Mouse (Mus musculus) heart, postnatal 25 days (tissue): ENCODE results near the gene Ghsr. TPM values are rescaled to one million over a fixed set of nuclear protein-coding genes. Genes with fewer than 3 reads are reported as not detected.
"Not testable (repeated sequence)": the region's sequence is repeated elsewhere in the genome, so short reads cannot be mapped to it uniquely, and the experiment has no call there.

Source experiments
- DNase-seq: peaks from one replicate; pipeline ENCODE4 v3.0.0; 2022; ENCODE audit warnings: low spot score
- intact Hi-C: fragments of 180-260 bp; cut with DNase I; formaldehyde crosslinking; loops from one replicate; pipeline ENCODE4 v1.15.1; 2025
- total RNA-seq, 2 experiments: library from RNA; stranded (reverse); gene quantifications; 2 replicates each; pipeline ENCODE4 v1.2.3; 2021

Ghsr gene
- total RNA-seq, 2 experiments from 2014 or later: not detected

DNA sequence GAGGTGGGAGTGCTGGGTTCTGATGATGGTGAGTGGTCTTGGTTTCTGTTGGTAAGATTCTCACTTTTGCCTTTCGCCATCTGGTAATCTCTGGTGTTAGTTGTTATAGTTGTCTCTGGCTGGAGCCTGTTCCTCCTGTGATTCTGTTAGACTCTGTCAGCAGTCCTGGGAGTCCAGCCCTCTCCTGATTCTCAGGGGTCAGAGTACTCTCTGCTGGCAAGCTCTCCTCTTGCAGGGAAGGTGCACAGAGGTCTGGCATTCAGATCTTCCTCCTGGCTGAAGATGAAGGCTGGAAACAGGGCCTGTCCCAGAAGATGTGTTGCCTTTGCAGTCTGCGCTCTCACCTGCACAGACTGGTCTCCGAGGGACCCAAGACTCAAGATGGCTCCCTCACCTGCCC, 29.8 kb downstream of the Ghsr start:
- DNase-seq, intact Hi-C loops: not testable (repeated sequence)

DNA sequence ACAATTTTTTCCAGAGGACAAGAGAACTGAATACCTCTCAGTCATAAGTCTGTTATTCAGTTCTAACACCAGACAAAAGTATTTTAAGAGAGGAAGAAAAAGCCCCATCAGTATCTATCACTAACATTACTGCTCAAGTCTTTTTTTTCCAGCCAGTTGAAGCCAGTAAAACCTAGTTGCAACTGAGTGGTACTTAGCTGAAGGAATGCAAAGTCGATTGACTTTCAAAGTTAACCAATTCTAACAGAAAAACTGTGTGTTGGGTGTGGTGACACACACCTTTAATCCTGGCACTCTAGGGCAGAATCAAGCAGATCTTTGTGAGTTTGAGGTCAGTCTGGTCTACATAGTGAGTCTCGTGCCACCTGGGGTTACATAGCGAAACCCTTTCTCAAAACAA, 35.3 kb downstream of the Ghsr start:
- DNase-seq: no peak
- intact Hi-C loops: no loop called here

DNA sequence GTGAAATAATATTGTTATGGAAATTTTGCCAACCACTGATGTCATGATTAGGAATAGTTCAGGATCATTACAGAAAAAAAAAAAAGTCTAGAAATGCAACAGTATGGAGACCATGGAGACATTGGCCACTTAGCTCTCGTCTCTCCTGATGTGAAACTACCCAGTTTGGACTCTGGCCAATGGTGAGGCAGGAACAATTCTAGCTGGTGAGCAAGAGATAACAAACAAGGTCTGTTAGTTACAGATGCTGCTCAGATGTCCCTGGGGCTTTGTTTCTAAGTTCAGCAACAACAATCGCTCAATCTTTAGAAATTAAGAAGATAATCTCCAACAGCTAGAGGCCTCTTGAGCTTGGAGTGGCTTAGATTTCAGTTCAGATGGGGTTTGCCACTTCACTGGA, 37.4 kb downstream of the Ghsr start:
- intact Hi-C loops: no loop called here
- no peak for DNase-seq

DNA sequence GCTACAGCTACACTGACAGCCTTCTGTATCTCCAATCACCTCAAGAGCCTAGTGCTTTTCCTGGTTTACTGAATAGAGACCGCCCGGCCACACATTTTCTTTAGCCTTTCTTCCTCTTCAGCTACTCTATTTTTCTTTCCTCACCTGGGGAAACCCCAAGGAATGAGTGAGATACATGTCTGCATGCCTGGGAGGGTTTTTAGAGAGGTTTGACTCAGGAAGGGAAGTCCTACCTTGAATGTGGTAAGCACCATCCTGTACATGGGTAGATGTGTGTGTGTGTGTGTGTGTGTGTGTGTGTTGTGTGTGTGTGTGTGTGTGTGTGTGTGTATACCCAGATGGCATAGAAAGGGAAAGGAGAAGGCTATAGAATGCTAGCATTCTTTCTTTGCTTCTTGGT, 40.1 kb downstream of the Ghsr start:
- intact Hi-C loops: no loop called here
- no peak for DNase-seq

DNA sequence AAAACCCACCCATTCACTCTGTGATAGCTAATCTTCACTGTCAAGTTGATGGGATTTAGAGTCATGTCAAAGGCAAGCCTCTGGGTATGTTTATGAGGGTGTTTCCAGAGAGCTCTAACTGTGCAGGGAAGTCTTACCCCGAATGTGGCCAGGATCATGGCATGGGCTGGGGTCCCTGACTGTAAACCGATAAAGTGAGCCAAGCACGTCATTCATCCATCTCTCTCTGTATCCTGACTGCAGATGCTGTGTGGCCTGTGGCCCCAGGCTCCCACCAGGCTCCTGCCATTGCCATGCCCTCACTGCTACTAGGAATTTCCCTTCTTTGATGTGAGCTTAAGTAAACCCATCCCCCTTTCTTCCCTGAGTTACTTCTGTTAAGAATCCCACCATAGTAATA, 42.4 kb downstream of the Ghsr start:
- no peak for DNase-seq
- intact Hi-C loops: no loop called here

DNA sequence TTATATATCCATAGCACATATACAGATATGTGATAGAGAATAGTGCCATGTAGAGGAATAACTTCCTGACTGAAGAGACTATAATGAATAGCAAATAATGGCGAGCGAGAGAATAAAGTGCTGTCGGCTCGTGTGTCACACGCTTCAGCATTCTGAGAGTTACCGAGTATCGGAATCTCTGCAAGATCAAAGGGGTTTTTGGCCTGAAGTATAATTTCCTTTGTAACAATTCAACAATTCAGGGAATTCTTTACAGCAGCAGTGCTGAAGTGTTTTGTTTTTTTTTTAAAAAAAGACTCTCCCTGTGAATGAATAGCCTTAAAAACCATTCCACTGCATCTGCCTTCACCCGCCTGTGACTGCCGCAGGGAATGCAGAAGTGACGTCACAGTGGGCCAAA, 45.6 kb downstream of the Ghsr start:
- intact Hi-C loops: no loop called here
- DNase-seq: no peak

DNA sequence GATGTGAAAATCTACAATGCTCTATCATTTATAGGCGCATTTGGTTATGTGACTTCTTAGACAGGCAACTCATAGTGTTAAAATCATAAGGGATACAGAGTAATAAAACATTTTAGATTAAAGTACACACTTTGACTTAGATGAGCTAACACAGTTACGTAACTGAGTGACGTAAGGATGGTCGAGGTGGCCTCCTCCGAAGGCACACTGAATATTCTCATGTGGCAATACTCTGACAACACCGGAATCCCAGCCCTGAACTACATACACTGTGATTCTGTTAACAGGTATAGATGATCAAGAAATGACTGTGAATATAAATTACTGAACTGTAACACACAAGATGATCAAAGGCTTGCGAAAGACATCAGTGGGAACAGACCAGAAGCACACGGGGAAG, 47.5 kb downstream of the Ghsr start:
- no peak for DNase-seq

DNA sequence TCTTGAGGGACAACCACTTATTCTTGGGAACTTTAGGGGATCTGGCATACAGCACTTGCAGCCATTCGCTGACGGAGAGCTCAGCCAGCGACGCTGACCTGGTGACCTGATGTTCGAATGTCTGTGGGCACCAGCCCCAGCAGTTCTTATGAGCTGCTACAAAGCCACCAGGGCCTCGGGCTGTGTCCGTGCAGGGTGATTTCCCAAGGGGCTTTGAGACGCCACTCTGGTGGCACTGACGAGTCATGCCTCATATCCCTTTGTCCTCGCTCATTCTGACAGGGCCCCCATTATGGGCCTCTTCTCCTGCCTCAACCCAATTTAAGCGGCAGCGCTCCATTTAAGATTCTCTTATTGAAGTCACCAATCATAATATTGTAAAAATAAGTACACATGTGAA, 50.8 kb downstream of the Ghsr start:
- intact Hi-C loops: no loop called here
- DNase-seq: no peak

More for the DNA sequence above, 47.5 kb downstream of the Ghsr start:
- intact Hi-C loops: no loop called here

DNA sequence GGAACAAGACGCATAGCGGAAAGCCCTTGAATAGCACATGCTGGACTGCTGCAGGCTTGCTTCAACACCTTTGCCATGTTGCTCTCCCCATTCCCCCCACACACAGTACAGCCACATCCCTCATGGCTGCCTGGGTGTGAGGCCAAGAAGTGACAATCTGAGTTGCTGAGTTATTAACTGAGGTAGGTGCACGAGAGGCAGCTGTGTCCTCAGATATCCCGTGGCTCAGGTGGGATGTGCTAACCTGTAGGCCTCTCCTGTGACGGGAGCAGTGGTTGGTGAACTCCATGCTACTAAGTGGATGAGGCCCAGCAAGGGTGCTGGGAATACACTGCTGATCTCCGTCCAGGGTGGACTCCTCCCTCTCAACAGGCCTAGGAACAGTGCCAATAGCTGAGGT, 51.4 kb downstream of the Ghsr start:
- intact Hi-C loops: no loop called here
- DNase-seq: no peak

DNA sequence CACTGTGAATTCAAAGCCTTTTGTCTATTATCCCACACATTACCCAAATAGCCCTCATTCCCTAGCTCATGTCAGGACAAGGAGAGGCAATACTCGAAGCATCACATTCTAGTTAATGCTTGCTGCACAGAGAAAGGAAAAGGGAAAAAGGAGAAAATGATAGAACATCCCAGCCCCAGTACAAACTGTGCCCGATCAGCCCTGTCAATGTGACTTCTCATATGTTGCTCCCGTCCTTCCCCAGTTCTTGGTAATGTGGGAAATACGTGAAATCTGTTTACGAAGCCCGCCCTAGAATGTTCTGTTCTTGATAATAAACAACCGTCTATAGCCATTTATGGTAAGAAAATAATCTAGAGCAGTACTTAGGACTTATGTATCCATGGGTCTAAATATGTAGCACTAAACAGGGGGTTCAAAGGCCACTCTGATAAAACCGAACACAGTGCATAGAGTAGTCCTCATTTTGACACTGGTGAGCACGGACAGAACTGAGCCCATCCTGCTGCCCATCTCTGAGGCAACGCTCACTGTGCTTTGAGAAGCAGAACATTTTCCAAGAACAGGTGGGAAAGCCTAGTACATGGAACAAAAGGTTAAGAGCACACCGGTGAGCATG, 53.0 kb downstream of the Ghsr start:
- intact Hi-C loops: no loop called here
- no peak for DNase-seq

DNA sequence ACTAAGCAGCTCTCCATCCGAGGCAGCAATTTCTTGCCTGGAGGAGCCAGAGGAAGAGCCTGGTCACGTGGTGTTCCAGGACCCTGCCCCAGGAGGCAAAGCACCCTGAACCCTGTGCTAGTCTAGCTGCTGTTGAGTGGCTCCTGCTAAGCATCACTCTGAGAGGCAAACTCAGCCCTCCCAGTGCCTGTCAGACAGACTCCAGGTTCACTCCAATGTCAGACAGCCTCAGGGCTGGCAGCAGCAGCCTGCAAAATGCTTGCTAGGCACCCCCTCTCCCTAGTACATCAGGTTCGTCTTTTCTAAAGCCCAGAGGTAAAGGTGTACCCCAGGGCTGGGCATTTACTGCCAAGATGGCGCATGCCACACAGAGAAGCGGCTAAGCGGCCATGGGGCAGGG, 56.3 kb downstream of the Ghsr start:
- intact Hi-C loops: no loop called here
- DNase-seq: no peak

Other genes starting within 250 kb of the Ghsr start
- gene Ect2, start 217.5 kb upstream of the Ghsr start, total RNA-seq: 1 to 10 TPM in 1 of 2 experiments, under 1 TPM in 1; 0.60 to 1.1 TPM
- 100 to 1,000 TPM; 172 to 189 TPM for gene Nceh1, start 188.4 kb upstream of the Ghsr start, total RNA-seq
- gene Tnfsf10, start 54.3 kb upstream of the Ghsr start, total RNA-seq: 10 to 100 TPM in 1 of 2 experiments, 1 to 10 TPM in 1; 9.7 to 12.7 TPM